Mouse (Mus musculus) frontal cortex, postnatal 10 days (tissue): ENCODE results near the gene Erg.

Source experiments
- DNase-seq, 2 experiments: peaks; one replicate each; pipeline ENCODE4 v3.0.0; 2022; ENCODE audit warnings: low spot score in 2 of 2, mixed read lengths in 1 of 2

The Erg gene

DNA sequence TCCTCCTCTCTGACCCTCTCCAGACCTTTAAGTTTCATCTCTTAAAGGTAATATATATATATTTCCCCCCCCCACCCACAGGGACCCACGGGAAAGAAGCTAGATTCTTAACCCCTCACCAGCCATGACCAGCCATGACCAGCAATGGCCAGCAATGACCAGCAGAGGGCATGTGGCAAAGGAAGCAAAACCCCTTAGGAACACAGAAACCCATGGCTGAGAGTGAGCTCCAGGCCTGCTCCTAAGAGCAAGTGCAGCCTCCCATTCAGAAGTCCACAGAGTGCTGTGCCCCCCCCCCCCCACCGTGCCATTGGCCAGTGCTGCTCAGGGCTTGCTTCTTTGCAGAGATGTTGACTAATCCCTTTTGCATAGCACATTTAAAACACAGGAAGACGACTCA lies 235.9 kb downstream of the Erg start:
- DNase-seq: peak in 1 of 2 experiments; percentile 50

DNA sequence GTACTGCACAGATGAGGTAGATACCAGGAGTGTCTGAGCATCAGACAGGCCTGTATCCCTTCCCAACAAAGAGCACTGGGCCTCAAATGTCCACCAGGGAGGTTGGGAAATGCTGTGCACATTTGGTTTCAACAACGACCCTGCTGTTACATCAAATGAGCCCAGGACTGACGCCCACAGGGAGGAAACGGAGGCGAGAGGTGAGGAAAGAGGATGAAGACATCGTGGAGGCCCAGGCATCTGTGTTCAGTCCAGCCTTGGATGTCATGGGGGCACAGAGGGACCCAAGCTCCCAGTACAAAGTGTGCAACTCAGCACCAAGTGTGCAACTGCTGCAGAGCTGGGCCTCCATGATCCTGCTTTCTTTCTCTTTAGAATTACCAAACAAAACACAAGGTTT lies 236.6 kb downstream of the Erg start:
- no peak for DNase-seq

- DNase-seq: no peak
These were observed 237.0 kb downstream of the Erg start for GRCm38 (mm10) chr16:95349344-95349743.

DNA sequence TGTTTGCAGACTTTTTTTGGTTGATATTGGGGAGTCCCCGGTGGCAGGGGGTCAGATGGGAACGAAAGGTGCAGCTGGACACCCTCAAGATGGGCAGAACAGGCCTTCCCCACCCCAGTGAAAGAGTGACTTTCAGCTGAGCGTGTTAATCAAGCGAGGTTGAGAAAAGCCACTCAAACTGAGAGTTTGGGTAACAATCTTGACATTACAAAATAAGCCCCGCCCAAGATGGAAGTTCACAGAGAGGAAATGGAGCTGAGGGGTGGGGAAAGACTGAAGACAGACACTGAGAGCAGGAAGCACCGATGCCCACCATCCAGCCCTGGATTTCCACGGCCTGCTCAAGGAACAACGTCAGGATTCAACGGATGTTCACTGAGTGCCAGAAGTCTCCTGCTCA lies 237.8 kb downstream of the Erg start:
- DNase-seq: no peak

DNA sequence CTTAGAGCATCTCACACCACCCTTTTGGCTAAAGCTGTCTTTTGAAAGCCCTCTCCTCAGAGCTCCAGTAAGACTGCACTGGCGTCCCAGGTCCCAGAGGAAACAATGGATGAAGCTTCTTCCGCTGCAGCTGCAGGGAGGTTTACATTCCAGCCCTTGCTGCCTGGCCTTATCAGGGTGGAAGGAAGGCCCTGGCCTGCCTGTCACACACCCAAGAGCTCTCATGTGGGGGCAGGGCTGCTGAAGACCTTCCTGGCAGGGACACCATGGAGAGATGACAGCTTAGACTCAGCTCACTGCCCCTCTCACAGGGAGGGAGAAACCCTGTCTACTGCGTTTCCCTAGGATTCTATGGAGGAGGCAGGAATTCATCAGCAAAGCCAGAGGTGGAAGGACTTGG lies 239.2 kb downstream of the Erg start:
- peak in 1 of 2 experiments; percentile 20 for DNase-seq

GRCm38 (mm10) chr16:95345882-95346281 lies 240.5 kb downstream of the Erg start:
- DNase-seq: peak; percentile 30 to 70

GRCm38 (mm10) chr16:95344961-95345360 lies 241.4 kb downstream of the Erg start:
- DNase-seq: no peak

DNA sequence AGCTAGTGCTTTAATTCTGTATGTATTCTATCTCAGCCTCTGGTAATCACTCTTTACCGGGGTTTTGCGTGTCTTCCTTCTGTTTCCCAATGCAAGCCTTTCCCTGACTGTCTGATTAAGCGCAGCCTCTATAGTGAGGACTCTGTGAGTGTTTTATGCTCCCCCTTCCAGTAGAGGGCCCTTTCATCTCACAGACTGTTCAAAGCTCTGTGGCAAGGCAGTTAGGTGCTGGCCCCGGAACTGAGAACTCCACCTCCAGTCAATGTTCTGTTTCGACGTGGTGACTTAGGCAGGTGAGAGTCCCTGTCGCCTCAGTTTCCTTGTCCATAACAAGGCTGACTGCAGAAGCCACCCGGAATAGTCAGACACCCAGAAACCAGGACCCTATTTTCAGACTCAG lies 244.4 kb downstream of the Erg start:
- no peak for DNase-seq

DNA sequence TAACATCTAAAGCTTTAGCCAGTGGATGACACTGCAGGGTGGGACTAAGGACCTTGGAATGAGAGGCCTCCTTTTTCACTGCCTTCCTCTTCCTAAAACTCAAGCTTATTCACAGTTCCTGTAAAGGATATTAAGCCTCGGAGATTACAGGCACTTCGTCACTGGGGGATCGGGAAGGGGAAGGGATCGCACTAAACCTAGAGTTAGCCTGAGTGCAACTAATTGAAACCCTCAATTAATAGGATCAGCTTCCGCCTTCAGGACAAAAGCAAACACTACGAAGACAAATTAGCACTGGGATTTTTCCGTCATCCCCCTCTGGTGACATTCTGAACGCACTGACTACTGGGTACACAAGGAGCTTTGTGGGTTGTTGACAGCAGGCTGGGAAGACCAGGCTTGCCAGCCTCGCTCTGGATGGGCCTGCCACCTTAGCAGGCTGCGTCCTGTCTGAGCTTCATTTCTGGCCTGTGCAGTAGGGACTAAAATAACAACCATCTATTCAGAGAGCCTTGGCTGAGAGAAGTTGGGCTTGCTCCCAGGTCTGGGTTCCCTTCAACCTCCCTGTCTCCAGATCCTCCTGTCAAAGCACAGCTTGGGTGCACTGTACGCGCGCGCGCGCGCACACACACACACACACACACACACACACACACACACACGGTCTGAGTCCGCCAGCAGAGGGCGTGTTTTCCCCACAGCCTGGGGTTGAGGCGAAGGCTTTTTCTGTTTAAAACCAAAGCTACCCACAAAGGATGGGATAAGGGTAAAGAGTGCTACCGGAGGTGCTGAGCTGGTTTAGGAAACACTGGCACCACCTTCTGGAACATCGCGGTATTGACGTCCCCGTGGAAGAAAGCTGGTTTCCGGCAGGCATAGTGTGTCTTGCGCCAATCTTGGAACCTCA lies 245.3 kb downstream of the Erg start:
- peak; percentile 78 to 84 for DNase-seq

DNA sequence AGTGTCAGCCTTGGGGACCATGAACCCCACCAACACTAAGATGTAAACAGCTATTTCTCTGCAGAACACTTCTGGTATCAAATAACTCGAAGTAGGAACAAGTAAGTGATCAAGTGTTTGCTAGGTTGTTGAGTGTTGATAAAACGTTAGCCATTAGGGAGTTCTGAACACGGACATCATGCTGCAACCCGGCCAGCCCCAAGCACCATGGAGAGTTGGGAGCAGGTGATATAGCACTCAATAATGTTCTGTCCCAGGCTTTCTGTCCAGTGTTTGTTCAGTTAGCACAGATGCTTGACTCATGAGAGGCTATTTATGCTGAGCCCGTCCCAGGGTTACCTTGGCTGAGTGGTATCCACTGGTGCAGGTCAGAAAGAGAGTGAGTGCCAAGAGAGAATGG lies 254.2 kb downstream of the Erg start:
- DNase-seq: no peak

GRCm38 (mm10) chr16:95321945-95322625 lies 264.3 kb downstream of the Erg start:
- no peak for DNase-seq
